Mouse (Mus musculus) hindbrain, postnatal 0 days (tissue): Measurements from ENCODE around the gene Khdc3. TPM values are rescaled to one million over a fixed set of nuclear protein-coding genes. Genes with fewer than 3 reads are reported as not detected.

ENCODE experiments used
- ATAC-seq: fragments of 200-750 bp; cut with Nextera tagmentation; 2 replicates; pipeline ENCODE4 v1.8.0; 2017; ENCODE audit warnings: mild to moderate bottlenecking, moderate TSS enrichment, moderate library complexity
- DNase-seq: peaks from one replicate; pipeline ENCODE4 v3.0.0-alpha.2; 2015; ENCODE audit warnings: low spot score
- H3K27ac ChIP-seq: fragments of 300-500 bp; sonication (generic); 2 replicates; pipeline ENCODE4 v1.5.1; 2014; ENCODE audit warnings: mild to moderate bottlenecking
- H3K27me3 ChIP-seq: fragments of 300-500 bp; sonication (generic); 2 replicates; pipeline ENCODE4 v1.6.1; 2014; ENCODE audit warnings: low read length, mixed read lengths; ENCODE audit not compliant: insufficient read depth
- H3K36me3 ChIP-seq: fragments of 300-500 bp; sonication (generic); 2 replicates; pipeline ENCODE4 v1.6.1; 2014; ENCODE audit warnings: low read length, mixed read lengths; ENCODE audit not compliant: insufficient read depth
- H3K4me1 ChIP-seq: fragments of 300-500 bp; sonication (generic); 2 replicates; pipeline ENCODE4 v1.6.1; 2014; ENCODE audit warnings: antibody characterized with exemption, low read length, mixed read lengths; ENCODE audit not compliant: insufficient read depth
- H3K4me2 ChIP-seq: fragments of 300-500 bp; sonication (generic); 2 replicates; pipeline ENCODE4 v1.6.1; 2014; ENCODE audit warnings: low read depth, mild to moderate bottlenecking, low read length, moderate library complexity, mixed read lengths
- H3K4me3 ChIP-seq: fragments of 300-500 bp; sonication (generic); 2 replicates; pipeline ENCODE4 v1.5.1; 2014; ENCODE audit warnings: low read length
- H3K9ac ChIP-seq: fragments of 300-500 bp; sonication (generic); replicated peaks from 2 replicates; pipeline ENCODE4 v1.6.1; 2014; ENCODE audit warnings: mild to moderate bottlenecking, low read length, moderate library complexity, mixed read lengths
- H3K9me3 ChIP-seq: fragments of 300-500 bp; sonication (generic); 2 replicates; pipeline ENCODE4 v1.6.1; 2016; ENCODE audit warnings: low read length, mixed read lengths
- CTCF ChIP-seq: IDR thresholded peaks from 2 replicates; pipeline ENCODE4 v1.5.1; 2016; ENCODE audit warnings: antibody characterized with exemption, control low read depth, low read depth
- WGBS: fragments of 180-500 bp; shearing (Covaris S2); extraction: QIAGEN DNeasy Blood & Tissue Kit; methylation state at CpG from one replicate; pipeline ENCODE4 v1.1.7; 2014; 5-methylcytosine and 5-hydroxymethylcytosine counted together
- polyA plus RNA-seq: library from polyadenylated mRNA; unstranded; fragments of >200 nt; fragmentation: Nextera tagmentation; extraction: Ambion mirVana; gene quantifications from 2 replicates; pipeline ENCODE4 v1.2.1, GENCODE M21; 2015
- total RNA-seq: library from RNA; depleted of rRNA; stranded (reverse); fragments of >200 nt; gene quantifications from 2 replicates; pipeline ENCODE4 v1.2.3, GENCODE M21; 2014

The Khdc3 gene
- total and polyA plus RNA-seq, 2 experiments from 2014 or later, result 0.21 TPM; not detected in 1

GRCm38 (mm10) chr9:73097898-73098297 is 3.7 kb upstream of the Khdc3 start:
- no peak for TF ChIP-seq CTCF
- Histone ChIP-seq H3K4me3 (no peak overlapping the region), H3K27me3 (no peaks in the 10 kb centered on the region; the same call in 1 of the 2 replicates), H3K27ac (no peak overlapping the region), H3K9me3 (no peaks in the 10 kb centered on the region), H3K4me2 (no peak overlapping the region), H3K4me1 (no peaks in the 10 kb centered on the region), H3K36me3 (no peaks in the 10 kb centered on the region), H3K9ac (no peak overlapping the region)
- ATAC-seq, result no peak
- 74% methylated on average over 2 of the region's 2 CpGs for WGBS
- DNase-seq, result no peak

GRCm38 (mm10) chr9:73102181-73102580 is 545 bp downstream of the Khdc3 start, which contains the start of gene Gm20509:
Gm20509 (plus strand) TSS chr9:73102470.
- Histone ChIP-seq H3K36me3 (no peaks in the 10 kb centered on the region), H3K27ac (no peak within 1 kb of the TSS), H3K9ac (peak within 1 kb of the TSS; percentile 35; the same call in 1 of the 2 replicates), H3K4me2 (peak within 1 kb of the TSS; percentile 63), H3K4me3 (peak within 1 kb of the TSS; percentile 36), H3K27me3 (no peaks in the 10 kb centered on the region; the same call in 1 of the 2 replicates), H3K9me3 (no peaks in the 10 kb centered on the region), H3K4me1 (no peaks in the 10 kb centered on the region)
- ATAC-seq (no peak), DNase-seq (no peak)
- TF ChIP-seq CTCF, result no peak
- WGBS, result 93% methylated on average over 4 of the region's 4 CpGs

DNA sequence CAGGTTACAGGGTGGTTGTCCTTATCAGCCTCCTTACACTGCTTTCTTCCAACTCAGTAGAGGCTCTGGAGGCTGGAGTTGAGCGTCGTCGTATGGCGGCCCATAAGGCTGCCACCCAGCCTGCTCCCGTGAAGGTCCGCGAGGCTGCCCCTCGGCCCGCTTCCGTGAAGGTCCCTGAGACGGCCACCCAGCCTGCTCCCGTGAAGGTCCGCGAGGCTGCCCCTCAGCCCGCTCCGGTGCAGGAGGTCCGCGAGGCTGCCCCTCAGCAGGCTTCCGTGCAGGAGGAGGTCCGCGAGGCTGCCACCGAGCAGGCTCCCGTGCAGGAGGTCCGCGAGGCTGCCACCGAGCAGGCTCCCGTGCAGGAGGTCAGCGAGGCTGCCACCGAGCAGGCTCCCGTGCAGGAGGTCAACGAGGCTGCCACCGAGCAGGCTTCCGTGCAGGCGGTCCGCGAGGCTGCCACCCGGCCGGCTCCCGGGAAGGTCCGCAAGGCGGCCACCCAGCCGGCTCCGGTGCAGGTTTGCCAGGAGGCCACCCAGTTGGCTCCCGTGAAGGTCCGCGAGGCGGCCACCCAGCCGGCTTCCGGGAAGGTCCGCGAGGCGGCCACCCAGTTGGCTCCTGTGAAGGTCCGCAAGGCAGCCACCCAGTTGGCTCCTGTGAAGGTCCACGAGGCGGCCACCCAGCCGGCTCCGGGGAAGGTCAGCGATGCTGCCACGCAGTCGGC is 1.7 kb downstream of the Khdc3 start:
- no peak for TF ChIP-seq CTCF
- Histone ChIP-seq H3K9me3 (no peaks in the 10 kb centered on the region), H3K4me1 (no peaks in the 10 kb centered on the region), H3K4me2 (peak overlapping the region; percentile 63), H3K27ac (no peak overlapping the region), H3K9ac (peak overlapping the region; percentile 35), H3K4me3 (peak overlapping the region; percentile 36), H3K27me3 (no peaks in the 10 kb centered on the region; the same call in 1 of the 2 replicates), H3K36me3 (no peaks in the 10 kb centered on the region)
- DNase-seq (peak; percentile 14), ATAC-seq (peak; percentile 52)
- 6% methylated on average over 59 of the region's 60 CpGs for WGBS

DNA sequence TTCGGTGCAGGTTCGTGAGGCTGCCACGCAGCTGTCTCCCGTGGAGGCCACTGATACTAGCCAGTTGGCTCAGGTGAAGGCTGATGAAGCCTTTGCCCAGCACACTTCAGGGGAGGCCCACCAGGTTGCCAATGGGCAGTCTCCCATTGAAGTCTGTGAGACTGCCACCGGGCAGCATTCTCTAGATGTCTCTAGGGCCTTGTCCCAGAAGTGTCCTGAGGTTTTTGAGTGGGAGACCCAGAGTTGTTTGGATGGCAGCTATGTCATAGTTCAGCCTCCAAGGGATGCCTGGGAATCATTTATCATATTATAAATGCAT is 2.2 kb downstream of the Khdc3 start:
- no peaks in the 10 kb centered on the region for H3K36me3 ChIP-seq
- H3K27ac ChIP-seq, result no peak overlapping the region
- no peaks in the 10 kb centered on the region for H3K4me1 ChIP-seq
- no peak; the same call in 1 of the 2 replicates for ATAC-seq
- H3K9ac ChIP-seq, result peak overlapping the region; percentile 35; the same call in 1 of the 2 replicates
- H3K4me2 ChIP-seq, result peak overlapping the region; percentile 63
- no peak for TF ChIP-seq CTCF
- no peaks in the 10 kb centered on the region; the same call in 1 of the 2 replicates for H3K27me3 ChIP-seq
- H3K4me3 ChIP-seq, result peak overlapping the region; percentile 36
- 27% methylated on average over 5 of the region's 5 CpGs for WGBS
- no peak for DNase-seq
- H3K9me3 ChIP-seq, result no peaks in the 10 kb centered on the region

- ATAC-seq, result no peak
- no peak overlapping the region for H3K4me3 ChIP-seq
- no peak overlapping the region for H3K27ac ChIP-seq
- no peak for DNase-seq
- no peaks in the 10 kb centered on the region; the same call in 1 of the 2 replicates for H3K27me3 ChIP-seq
- no peak for TF ChIP-seq CTCF
- H3K9ac ChIP-seq, result no peak overlapping the region
- WGBS, result 67% methylated on average over 1 of the region's 1 CpGs
- H3K4me2 ChIP-seq, result no peak overlapping the region
- H3K4me1 ChIP-seq, result no peaks in the 10 kb centered on the region
- H3K9me3 ChIP-seq, result no peaks in the 10 kb centered on the region
- H3K36me3 ChIP-seq, result no peaks in the 10 kb centered on the region
Measured at GRCm38 (mm10) chr9:73105141-73105540, 3.5 kb downstream of the Khdc3 start.

DNA sequence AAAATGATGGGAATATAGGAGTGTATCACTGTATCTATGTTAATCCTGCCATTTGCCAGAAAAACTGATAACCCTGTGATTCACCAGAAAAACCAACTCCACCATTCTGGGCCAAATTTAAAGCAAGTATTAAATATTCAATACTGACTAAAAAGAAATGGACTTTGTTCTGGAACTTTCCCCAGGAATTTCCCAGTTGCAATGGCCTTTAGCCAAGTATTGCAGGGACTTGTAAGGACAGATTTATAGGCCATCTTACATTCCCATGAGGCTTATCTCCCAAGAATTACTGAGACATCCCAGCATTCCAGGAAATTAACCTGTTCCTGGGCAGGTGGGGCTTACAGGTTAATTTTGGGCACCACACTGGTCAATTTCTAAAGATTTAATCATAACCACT is 4.1 kb downstream of the Khdc3 start:
- H3K27ac ChIP-seq, result no peak overlapping the region
- H3K4me3 ChIP-seq, result no peak overlapping the region
- H3K27me3 ChIP-seq, result no peaks in the 10 kb centered on the region; the same call in 1 of the 2 replicates
- no peak for TF ChIP-seq CTCF
- H3K4me2 ChIP-seq, result no peak overlapping the region
- H3K9ac ChIP-seq, result no peak overlapping the region
- H3K9me3 ChIP-seq, result no peaks in the 10 kb centered on the region
- no peaks in the 10 kb centered on the region for H3K4me1 ChIP-seq
- no peaks in the 10 kb centered on the region for H3K36me3 ChIP-seq
- DNase-seq, result no peak
- no peak for ATAC-seq
